Mouse (Mus musculus): ENCODE measurements around the gene Tfe3. TPM values are rescaled to one million over a fixed set of nuclear protein-coding genes. Genes with fewer than 3 reads are reported as not detected.
A peak's percentile ranks its signal among the peaks of the same experiment; 100 is the strongest.
"Not testable (repeated sequence)": the region's sequence is repeated elsewhere in the genome, so short reads cannot be mapped to it uniquely, and the experiment has no call there.

The Tfe3 gene
- polyA plus RNA-seq, 1 experiment from 2014 or later, result 30.3 TPM

GRCm38 (mm10) chrX:7728922-7729265 lies 33.5 kb upstream of the Tfe3 start:
- Histone ChIP-seq H3K27ac (no peak overlapping the region), H3K4me2 (peak overlapping the region; percentile 55), H3K36me3 (replicated peaks) (peaks cover 11% of the 10 kb centered on the region; the same call in 1 of the 2 replicates), H3K9ac (peak overlapping the region; percentile 50), H3K27me3 (no peaks in the 10 kb centered on the region), H3K9me3 (no peaks in the 10 kb centered on the region), H3K4me3 (replicated peaks) (peak overlapping the region; percentile 49), H3K4me1 (peaks cover 11% of the 10 kb centered on the region)
- WGBS, result 45% methylated on average over 4 of the region's 4 CpGs
- no peak for ATAC-seq (ENCODE audit: low FRiP score)

GRCm38 (mm10) chrX:7733571-7734156 lies 28.7 kb upstream of the Tfe3 start:
- Histone ChIP-seq H3K27me3 (no peaks in the 10 kb centered on the region), H3K9ac (no peak overlapping the region), H3K9me3 (no peaks in the 10 kb centered on the region), H3K4me3 (replicated peaks) (no peak overlapping the region), H3K27ac (no peak overlapping the region), H3K4me2 (no peak overlapping the region), H3K36me3 (replicated peaks) (peaks cover 5% of the 10 kb centered on the region; the same call in 1 of the 2 replicates), H3K4me1 (peaks cover 8% of the 10 kb centered on the region)
- ATAC-seq (ENCODE audit: low FRiP score), result no peak; the same call in 1 of the 2 replicates
- WGBS, result 30% methylated on average over 25 of the region's 26 CpGs

DNA sequence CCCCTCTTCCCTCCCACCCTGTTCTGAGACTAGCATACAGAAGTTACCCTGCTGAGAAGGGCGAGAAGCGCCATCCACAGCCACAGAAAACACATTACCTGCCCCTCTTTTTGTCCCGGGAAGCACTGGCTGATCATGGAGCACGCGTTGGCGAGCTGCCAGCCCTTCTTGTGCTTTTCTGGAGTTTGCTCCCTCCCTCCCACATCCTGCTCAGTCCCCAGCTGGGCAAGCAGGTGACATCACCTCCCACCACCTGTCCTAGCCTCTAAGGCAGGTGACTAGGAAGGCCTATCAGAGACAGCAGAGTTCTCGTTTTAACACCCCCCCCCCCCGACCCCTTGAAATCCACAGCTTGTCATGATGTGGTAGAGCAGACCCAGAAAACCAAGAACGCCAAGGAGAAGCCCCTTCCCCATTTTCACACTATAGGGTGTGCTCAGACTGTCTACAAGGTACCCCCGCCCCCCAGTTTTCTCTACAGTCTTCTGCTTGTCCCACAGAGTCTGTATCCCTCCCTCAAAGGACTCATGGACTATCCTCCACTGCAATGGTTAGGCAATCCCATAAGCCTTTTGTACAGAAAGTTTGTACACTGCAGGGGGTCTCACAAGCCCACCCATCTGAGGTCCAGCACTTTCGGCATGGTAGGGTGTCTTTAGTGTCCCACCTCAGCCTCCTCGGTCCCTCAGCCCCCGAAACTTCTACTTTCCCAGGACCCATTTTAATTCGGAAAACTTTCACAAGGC lies 22.9 kb upstream of the Tfe3 start:
- no peaks in the 10 kb centered on the region for H3K9me3 ChIP-seq
- no peak overlapping the region for H3K9ac ChIP-seq
- H3K4me3 ChIP-seq (replicated peaks), result no peak overlapping the region
- no peaks in the 10 kb centered on the region for H3K27me3 ChIP-seq
- H3K36me3 ChIP-seq (replicated peaks), result peaks cover 5% of the 10 kb centered on the region; the same call in 1 of the 2 replicates
- no peaks in the 10 kb centered on the region; the same call in 1 of the 2 replicates for H3K4me1 ChIP-seq
- no peak overlapping the region for H3K27ac ChIP-seq
- no peak for ATAC-seq (ENCODE audit: low FRiP score)
- WGBS, result 70% methylated on average over 14 of the region's 14 CpGs
- no peak overlapping the region for H3K4me2 ChIP-seq

DNA sequence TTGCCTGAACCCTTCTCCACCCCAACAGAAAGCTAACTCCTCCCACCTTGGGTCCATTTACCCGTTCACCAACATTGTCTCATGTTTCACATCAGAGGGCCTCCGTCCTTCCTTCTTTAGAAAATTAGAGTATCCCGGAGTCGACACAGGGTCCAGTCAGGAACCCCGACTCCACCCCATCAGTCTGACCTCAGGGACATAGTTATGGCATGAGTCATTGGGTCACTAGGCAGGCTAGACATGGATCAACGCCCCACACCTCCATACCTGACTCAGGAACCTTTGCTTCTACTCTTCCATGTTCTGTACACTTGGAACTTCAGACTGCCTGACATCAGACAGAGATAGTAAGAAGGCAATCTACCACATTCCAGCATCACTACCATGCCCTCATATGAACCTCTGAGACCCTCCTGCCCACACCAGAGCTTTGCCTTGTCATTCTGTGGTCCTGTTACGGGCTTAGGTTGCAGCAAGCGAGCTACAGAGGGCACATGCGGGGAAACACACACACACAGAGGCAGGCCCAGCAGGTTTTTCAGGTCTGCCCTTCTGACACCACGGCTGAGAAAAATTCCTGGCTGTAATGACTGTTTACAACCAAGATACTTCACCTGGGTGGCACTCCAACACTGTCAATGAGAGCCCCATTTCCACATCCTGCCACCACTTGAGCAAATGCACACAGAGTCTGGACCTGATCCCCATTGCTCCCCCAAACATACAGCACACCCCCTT lies 22.1 kb upstream of the Tfe3 start:
- Histone ChIP-seq H3K4me1 (no peaks in the 10 kb centered on the region; the same call in 1 of the 2 replicates), H3K4me2 (no peak overlapping the region), H3K9me3 (no peaks in the 10 kb centered on the region), H3K27ac (no peak overlapping the region), H3K9ac (no peak overlapping the region), H3K27me3 (no peaks in the 10 kb centered on the region), H3K4me3 (replicated peaks) (no peak overlapping the region), H3K36me3 (replicated peaks) (peaks cover 1% of the 10 kb centered on the region; the same call in 1 of the 2 replicates)
- ATAC-seq (ENCODE audit: low FRiP score), result no peak
- WGBS, result 73% methylated on average over 10 of the region's 10 CpGs

DNA sequence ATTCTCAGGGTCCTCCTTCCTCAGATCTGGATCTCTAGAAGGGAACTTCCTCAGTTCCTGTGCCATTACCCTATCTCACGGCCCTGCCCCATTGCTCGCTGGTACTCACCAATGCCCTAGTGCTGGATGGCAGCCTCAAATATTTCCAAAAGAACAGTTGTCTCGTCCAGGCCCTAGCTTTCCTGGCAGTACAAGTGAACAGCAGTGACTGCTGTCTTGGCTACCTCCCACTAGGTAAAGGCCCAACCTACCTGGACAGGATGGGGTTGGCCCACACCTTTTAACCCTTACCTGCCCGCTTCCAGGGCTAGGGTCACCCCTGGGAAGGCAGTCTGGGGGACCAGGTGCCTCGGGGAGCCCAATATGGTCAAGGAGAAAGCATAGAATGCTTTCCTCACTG lies 21.3 kb upstream of the Tfe3 start:
- no peaks in the 10 kb centered on the region; the same call in 1 of the 2 replicates for H3K4me1 ChIP-seq
- no peak overlapping the region for H3K4me3 ChIP-seq (replicated peaks)
- no peak overlapping the region for H3K27ac ChIP-seq
- no peaks in the 10 kb centered on the region for H3K9me3 ChIP-seq
- H3K4me2 ChIP-seq, result no peak overlapping the region
- no peaks in the 10 kb centered on the region; the same call in 1 of the 2 replicates for H3K36me3 ChIP-seq (replicated peaks)
- ATAC-seq (ENCODE audit: low FRiP score), result no peak
- WGBS, result 82% methylated on average over 5 of the region's 5 CpGs
- H3K9ac ChIP-seq, result no peak overlapping the region
- no peaks in the 10 kb centered on the region for H3K27me3 ChIP-seq

DNA sequence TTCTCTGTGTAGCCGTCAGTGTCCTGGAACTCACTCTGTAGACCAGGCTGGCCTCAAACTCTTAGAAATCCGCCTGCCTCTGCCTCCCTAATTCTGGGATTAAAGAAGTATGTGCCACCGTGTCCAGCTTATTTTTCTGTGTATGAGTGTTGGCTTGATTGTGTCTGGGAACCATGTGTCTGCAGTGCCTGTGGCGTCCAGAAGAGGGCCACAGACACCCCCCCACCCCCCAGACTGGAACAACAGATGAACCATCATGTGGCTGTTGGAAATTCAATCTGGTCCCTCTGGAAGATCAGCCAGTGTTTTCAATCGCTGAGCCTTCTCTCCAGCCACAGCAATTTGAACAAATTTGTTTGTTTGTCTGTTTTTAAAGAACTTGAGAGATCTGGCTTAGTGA lies 18.9 kb upstream of the Tfe3 start:
- H3K4me2 ChIP-seq, result no peak overlapping the region
- no peak overlapping the region for H3K4me3 ChIP-seq (replicated peaks)
- no peaks in the 10 kb centered on the region for H3K36me3 ChIP-seq (replicated peaks)
- H3K27ac ChIP-seq, result no peak overlapping the region
- no peak for ATAC-seq (ENCODE audit: low FRiP score)
- 59% methylated on average over 5 of the region's 5 CpGs for WGBS
- H3K4me1 ChIP-seq, result no peaks in the 10 kb centered on the region; the same call in 1 of the 2 replicates
- no peaks in the 10 kb centered on the region for H3K9me3 ChIP-seq
- H3K9ac ChIP-seq, result no peak overlapping the region
- no peaks in the 10 kb centered on the region for H3K27me3 ChIP-seq

DNA sequence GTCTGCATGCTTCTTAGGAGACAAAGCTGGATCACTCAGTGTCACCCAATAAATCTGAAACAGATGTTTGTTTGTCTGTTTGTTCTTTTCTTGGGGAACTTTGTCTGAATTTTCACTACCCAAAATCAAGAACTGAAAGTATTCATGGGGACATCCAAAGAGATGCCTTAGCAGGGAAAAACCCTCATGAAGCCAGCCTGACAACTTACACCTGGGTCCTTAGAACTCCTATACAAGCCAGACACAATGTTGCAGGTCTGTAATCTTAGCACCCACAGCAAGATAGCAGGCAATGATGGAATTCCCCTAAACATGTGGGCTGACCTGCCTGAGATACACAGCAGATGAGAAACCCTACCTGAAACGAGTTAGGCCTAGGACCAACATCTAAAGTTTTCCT lies 17.4 kb upstream of the Tfe3 start:
- WGBS, result 75% methylated on average over 1 of the region's 1 CpGs
- Histone ChIP-seq H3K4me2 (no peak overlapping the region), H3K4me3 (replicated peaks) (no peak overlapping the region), H3K9me3 (no peaks in the 10 kb centered on the region), H3K36me3 (replicated peaks) (no peaks in the 10 kb centered on the region), H3K27me3 (no peaks in the 10 kb centered on the region), H3K4me1 (peaks cover 7% of the 10 kb centered on the region), H3K9ac (no peak overlapping the region), H3K27ac (no peak overlapping the region)
- ATAC-seq (ENCODE audit: low FRiP score), result no peak

- Histone ChIP-seq H3K36me3 (replicated peaks) (no peaks in the 10 kb centered on the region), H3K27me3 (no peaks in the 10 kb centered on the region), H3K9me3 (no peaks in the 10 kb centered on the region), H3K4me3 (replicated peaks) (no peak overlapping the region), H3K9ac (no peak overlapping the region), H3K4me1 (peaks cover 10% of the 10 kb centered on the region), H3K27ac (no peak overlapping the region), H3K4me2 (no peak overlapping the region)
- WGBS, result 88% methylated on average over 8 of the region's 8 CpGs
- no peak for ATAC-seq (ENCODE audit: low FRiP score)
Observed at GRCm38 (mm10) chrX:7745429-7745828, 16.9 kb upstream of the Tfe3 start.

GRCm38 (mm10) chrX:7750432-7751116 lies 11.8 kb upstream of the Tfe3 start, which contains the start of gene Ccdc120:
TSS of gene Ccdc120 (minus strand) at chrX:7750905.
- Histone ChIP-seq H3K9me3 (no peaks in the 10 kb centered on the region), H3K27ac (0 out of 2 replicates have a peak within 1 kb of the TSS, but pooled peaks have one; percentile 47), H3K36me3 (replicated peaks) (no peaks in the 10 kb centered on the region), H3K4me2 (peak within 1 kb of the TSS; percentile 58), H3K4me3 (replicated peaks) (peak within 1 kb of the TSS; percentile 65), H3K4me1 (peaks cover 10% of the 10 kb centered on the region), H3K9ac (peak within 1 kb of the TSS; percentile 70), H3K27me3 (no peaks in the 10 kb centered on the region)
- WGBS, result 12% methylated on average over 45 of the region's 56 CpGs
- ATAC-seq (ENCODE audit: low FRiP score), result peak; percentile 92

GRCm38 (mm10) chrX:7753627-7754026 lies 8.7 kb upstream of the Tfe3 start:
- 21% methylated on average over 3 of the region's 3 CpGs for WGBS
- H3K4me2 ChIP-seq; H3K27me3 ChIP-seq; H3K4me3 ChIP-seq (replicated peaks); ATAC-seq (ENCODE audit: low FRiP score); H3K4me1 ChIP-seq; H3K9ac ChIP-seq; H3K9me3 ChIP-seq; H3K27ac ChIP-seq; H3K36me3 ChIP-seq (replicated peaks): not testable (repeated sequence)

- no peaks in the 10 kb centered on the region for H3K27me3 ChIP-seq
- H3K9me3 ChIP-seq, result no peaks in the 10 kb centered on the region
- 23% methylated on average over 21 of the region's 21 CpGs for WGBS
- peak overlapping the region; percentile 46; the same call in 1 of the 2 replicates for H3K27ac ChIP-seq
- H3K4me1 ChIP-seq, result peaks cover 19% of the 10 kb centered on the region
- H3K4me3 ChIP-seq (replicated peaks), result peak overlapping the region; percentile 62
- H3K36me3 ChIP-seq (replicated peaks), result peaks cover 7% of the 10 kb centered on the region
- H3K4me2 ChIP-seq, result peak overlapping the region; percentile 67
- ATAC-seq (ENCODE audit: low FRiP score), result no peak
- peak overlapping the region; percentile 63 for H3K9ac ChIP-seq
Observed at GRCm38 (mm10) chrX:7762921-7763197, 499 bp downstream of the Tfe3 start.

Measured in forebrain, embryonic 12.5 days (tissue).